Mouse (Mus musculus) G1E-ER4 (cell line): ENCODE data around the gene Gatm. TPM values are rescaled to one million over a fixed set of nuclear protein-coding genes. Genes with fewer than 3 reads are reported as not detected.

Experiments
- GATA1 ChIP-seq: IDR thresholded peaks from one replicate; pipeline ENCODE4 v1.8.0; 2012; ENCODE audit warnings: low read length, inconsistent platforms
- polyA plus RNA-seq: library from polyadenylated mRNA; stranded (reverse); fragments of >175 nt; gene quantifications from 2 replicates; pipeline ENCODE4 v1.2.3, GENCODE M21; 2012

The Gatm gene
- polyA plus RNA-seq, 1 experiment, result not detected

DNA sequence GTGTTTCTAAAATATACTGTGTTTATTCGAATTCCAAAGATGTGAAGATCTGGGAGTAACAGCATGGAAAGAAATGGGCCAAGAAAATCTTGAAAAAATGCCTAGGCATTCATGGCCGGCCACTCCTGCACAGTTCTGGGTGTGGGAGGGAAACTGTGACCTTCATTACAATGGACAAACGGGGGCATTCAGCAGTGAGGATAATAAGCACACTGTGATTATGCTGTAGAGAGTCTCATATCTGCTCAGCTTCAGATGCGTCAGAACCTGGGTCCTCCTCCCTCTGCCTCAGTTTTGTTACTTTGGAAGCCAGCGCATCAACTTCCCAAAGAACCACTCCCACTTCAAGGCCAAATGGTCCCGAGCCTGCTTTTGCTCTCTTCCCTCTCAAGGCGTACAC is 14.8 kb upstream of the Gatm start:
- no peak for TF ChIP-seq GATA1

DNA sequence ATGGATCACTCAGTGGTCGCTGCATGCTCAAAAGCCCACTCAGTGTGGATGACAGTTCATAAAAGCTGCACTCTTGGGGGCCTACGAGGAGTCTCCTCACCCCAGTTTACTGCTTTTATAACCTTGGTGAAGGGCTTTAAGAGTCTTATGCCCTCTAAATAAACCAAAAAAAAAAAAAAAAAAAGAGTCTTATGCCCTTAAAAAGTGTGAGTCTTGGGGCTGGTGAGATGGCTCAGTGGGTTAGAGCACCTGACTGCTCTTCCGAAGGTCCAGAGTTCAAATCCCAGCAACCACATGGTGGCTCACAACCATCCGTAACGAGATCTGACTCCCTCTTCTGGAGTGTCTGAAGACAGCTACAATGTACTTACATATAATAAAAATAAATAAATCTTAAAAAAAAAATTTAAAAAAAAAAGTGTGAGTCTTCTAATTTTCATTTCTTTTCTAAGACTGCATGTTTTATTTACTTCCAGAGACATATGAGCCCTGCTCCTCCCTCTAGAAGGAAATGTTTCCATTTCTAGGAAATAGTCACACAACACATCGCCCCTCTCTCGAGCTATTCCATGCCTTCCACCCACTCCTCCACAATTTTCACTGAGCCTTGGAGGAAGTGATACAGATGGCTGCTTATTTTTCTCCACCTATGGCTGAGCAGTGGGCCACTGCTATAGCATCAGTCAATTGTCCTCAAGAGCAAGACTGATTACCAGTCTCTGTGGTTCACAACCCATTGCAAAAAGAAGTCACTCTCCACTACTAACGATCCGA is 10.4 kb upstream of the Gatm start:
- TF ChIP-seq GATA1, result no peak

DNA sequence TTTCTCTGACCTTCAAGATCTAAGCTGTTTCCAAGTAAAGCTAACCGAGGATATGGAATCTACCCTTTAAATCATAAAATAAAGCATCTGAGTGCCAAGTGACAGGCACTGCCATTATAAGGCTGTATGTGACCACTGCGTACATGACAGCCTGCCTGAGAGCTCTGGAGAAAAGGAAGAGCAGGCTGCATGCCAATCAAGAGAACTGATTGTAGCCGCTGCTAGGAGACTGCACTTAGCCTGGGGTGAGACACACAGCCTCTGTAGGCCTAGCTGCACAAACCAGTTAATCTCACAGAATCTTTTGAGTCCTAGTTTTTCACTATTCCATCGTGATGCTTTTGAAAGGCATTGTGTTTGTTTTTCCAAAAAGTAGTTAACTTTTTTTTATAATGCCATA is 7.6 kb upstream of the Gatm start:
- TF ChIP-seq GATA1, result no peak

- TF ChIP-seq GATA1, result no peak
Observed at GRCm38 (mm10) chr2:122617792-122618191, 6.7 kb upstream of the Gatm start.

DNA sequence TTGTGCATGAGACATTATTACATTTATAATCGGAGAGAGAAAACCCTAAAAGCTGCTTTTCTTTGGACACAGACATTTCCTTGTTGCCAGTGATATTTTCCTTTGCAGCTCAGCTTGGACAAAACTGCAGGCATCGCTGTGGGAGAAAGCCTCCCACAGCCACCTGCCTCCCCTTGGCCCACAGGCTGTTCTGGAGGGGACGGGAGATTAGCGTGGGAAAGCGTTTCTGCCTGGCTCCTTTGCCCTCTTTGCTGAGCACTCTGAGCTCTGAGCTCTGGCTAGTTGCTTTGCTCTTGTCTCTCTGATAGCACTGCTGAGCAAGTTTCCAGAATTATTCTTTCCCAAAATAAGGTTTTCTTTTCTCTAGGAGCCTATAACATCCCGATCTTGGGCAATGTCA is 5.1 kb upstream of the Gatm start:
- no peak for TF ChIP-seq GATA1

- TF ChIP-seq GATA1, result no peak
Observed at GRCm38 (mm10) chr2:122611654-122611973, 511 bp upstream of the Gatm start.

- TF ChIP-seq GATA1, result no peak
Observed at GRCm38 (mm10) chr2:122608820-122609219, 2.3 kb downstream of the Gatm start.

- no peak for TF ChIP-seq GATA1
Observed at GRCm38 (mm10) chr2:122605829-122606228, 5.3 kb downstream of the Gatm start.

GRCm38 (mm10) chr2:122601354-122601753 is 9.7 kb downstream of the Gatm start:
- no peak for TF ChIP-seq GATA1

- TF ChIP-seq GATA1, result no peak
Observed at GRCm38 (mm10) chr2:122599736-122600135, 11.4 kb downstream of the Gatm start.

DNA sequence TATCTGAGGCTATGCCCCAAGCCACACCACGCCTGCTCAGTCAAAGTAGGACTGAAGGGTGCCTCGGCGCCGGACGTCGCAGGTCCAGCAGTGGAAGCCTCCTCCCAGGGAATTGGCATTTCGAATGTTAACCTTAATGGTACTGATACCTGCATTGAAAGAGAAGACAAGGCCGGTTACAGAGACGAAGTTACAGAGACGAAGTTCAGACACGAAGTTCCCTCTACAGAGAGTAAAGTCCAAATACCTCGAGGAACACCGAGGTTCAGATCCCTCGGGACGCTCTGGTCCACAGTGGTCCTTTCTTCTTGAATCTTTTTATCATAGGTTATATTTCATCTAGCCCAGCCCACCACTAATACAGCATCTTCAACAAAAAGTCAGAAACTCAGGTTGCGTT is 15.6 kb downstream of the Gatm start:
- no peak for TF ChIP-seq GATA1

DNA sequence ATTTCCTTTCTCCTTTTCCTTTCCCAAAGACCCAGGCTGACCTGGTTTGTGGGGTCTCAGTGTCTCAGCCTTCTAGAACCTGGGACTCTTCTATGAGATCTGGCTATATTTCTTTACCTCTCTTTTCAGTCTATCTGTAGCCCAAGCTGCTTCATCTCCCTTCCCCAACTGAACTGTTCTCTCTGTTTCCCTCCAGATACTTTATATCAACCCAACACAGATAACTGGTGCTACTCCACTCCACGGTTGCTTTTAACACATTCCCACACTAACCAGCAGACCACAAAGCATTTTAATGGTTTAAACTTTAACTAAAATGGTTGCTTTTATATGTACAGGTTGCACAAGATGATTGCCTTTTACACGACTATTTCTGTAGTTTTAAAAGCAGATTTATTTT is 19.9 kb downstream of the Gatm start:
- TF ChIP-seq GATA1, result no peak

GRCm38 (mm10) chr2:122590351-122590750 is 20.8 kb downstream of the Gatm start:
- no peak for TF ChIP-seq GATA1

DNA sequence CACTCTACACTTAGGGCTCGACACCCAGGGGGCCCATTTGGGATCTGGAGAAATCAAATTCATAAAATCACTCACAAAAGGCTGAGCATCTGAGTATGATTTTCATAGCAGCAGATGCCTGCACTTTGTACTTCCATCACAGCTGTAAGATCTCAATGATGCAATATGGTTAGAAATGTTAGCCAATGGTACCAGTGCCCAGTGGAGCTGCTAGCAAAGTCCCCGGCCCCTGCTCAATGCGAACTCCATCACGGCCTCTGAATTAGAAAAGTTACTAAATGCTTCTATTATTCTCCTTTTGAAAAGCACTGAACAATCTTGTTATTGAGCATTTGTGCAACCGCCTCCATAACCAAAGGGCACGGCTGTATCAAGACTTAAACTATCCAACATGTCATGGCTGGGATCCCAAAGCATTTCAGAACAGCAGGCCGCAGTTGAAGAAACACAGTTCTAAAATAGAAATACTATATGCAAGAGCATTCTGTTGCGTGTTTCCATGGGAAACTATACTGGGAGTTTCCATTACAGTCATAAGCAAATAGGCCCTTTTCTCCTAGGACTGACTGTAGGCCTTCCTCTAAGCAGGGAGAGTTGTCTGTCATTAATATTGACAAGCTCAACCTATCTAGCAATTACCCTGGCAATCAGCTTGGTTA is 23.1 kb downstream of the Gatm start:
- no peak for TF ChIP-seq GATA1

DNA sequence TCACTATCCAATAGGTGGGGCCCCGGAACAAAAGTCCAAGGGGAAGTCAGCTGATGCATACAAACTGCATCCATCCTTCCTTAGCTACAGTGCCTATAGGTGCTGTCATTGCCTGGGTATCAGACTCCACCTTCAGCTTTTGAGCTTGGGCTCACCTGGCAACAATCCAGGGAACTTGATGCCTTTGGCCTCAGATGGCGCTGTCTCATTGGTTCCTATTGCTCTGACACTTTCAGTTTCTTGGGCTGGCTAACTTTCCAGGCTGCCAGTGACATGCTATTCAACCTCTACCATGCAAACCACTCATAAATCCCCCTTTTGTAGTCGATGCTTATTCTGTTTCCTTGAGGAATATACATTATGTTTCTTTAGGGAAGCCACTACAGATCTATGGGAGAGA is 24.8 kb downstream of the Gatm start:
- TF ChIP-seq GATA1, result no peak

GRCm38 (mm10) chr2:122582324-122582723 is 28.8 kb downstream of the Gatm start:
- TF ChIP-seq GATA1, result no peak

- no peak for TF ChIP-seq GATA1
Observed at GRCm38 (mm10) chr2:122581361-122582017, 29.6 kb downstream of the Gatm start.
